Mouse (Mus musculus) liver, embryonic 12.5 days (tissue): ENCODE measurements at regions not wholly inside any gene's neighbourhood (a gene's known extent, or its start where the extent isn't known, plus 50 kb on each side); places are given as distances from the start of the nearest gene placed in this dataset.
"Not testable (repeated sequence)": the region's sequence is repeated elsewhere in the genome, so short reads cannot be mapped to it uniquely, and the experiment has no call there.

ENCODE experiments used
- ATAC-seq: fragments of 200-750 bp; cut with Nextera tagmentation; 2 replicates; pipeline ENCODE4 v1.8.0; 2017; ENCODE audit warnings: moderate number of reproducible peaks, mild to moderate bottlenecking, moderate library complexity
- H3K27ac ChIP-seq: fragments of 300-500 bp; sonication (generic); 2 replicates; pipeline ENCODE4 v1.5.1; 2016; ENCODE audit warnings: mild to moderate bottlenecking
- H3K27me3 ChIP-seq: fragments of 300-500 bp; sonication (generic); replicated peaks from 2 replicates; pipeline ENCODE4 v1.6.1; 2016; ENCODE audit warnings: mild to moderate bottlenecking, moderate library complexity
- H3K36me3 ChIP-seq: fragments of 300-500 bp; sonication (generic); 2 replicates; pipeline ENCODE4 v1.6.1; 2016; ENCODE audit warnings: mild to moderate bottlenecking, moderate library complexity
- H3K4me1 ChIP-seq: fragments of 300-500 bp; sonication (generic); 2 replicates; pipeline ENCODE4 v1.6.1; 2016
- H3K4me2 ChIP-seq: fragments of 300-500 bp; sonication (generic); 2 replicates; pipeline ENCODE4 v1.6.1; 2016; ENCODE audit warnings: mild to moderate bottlenecking, moderate library complexity
- H3K4me3 ChIP-seq: fragments of 300-500 bp; sonication (generic); 2 replicates; pipeline ENCODE4 v1.5.1; 2016; ENCODE audit warnings: mild to moderate bottlenecking, moderate library complexity
- H3K9ac ChIP-seq: fragments of 300-500 bp; sonication (generic); 2 replicates; pipeline ENCODE4 v1.6.1; 2016; ENCODE audit warnings: mild to moderate bottlenecking, moderate library complexity
- H3K9me3 ChIP-seq: fragments of 300-500 bp; sonication (generic); replicated peaks from 2 replicates; pipeline ENCODE4 v1.6.1; 2016; ENCODE audit warnings: mild to moderate bottlenecking, moderate library complexity
- WGBS: fragments of 180-500 bp; shearing (Covaris S2); methylation state at CpG from one replicate; pipeline ENCODE4 v1.1.7; 2016; ENCODE audit not compliant: insufficient replicate concordance; 5-methylcytosine and 5-hydroxymethylcytosine counted together

DNA sequence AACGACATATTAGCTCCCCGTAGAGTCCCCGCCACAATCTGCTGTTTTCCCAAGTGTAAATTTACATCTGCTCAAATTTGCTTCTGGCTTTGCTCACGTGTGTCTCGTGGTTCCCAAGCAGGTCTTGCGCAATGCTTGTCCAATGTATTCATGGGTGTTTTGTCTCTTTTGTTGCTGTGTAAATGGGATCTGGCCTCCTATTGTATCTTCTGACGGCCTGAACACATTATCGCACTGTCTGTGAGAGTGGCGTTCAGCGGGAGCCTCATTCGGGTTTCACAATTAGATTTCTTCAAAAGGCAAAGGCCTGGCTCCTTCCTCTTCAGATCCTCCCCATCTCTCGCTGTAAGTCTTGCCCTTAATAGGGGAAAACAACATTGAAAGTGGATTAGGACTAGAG lies 274.5 kb downstream of the Fam19a5 start:
- no peak overlapping the region for H3K9ac ChIP-seq
- H3K4me2 ChIP-seq = no peak overlapping the region
- no peak overlapping the region for H3K27ac ChIP-seq
- ATAC-seq = no peak
- H3K27me3 ChIP-seq = no peaks in the 10 kb centered on the region
- no peaks in the 10 kb centered on the region for H3K36me3 ChIP-seq
- WGBS = 68% methylated on average over 12 of the region's 12 CpGs
- H3K4me3 ChIP-seq = no peak overlapping the region
- H3K9me3 ChIP-seq = no peaks in the 10 kb centered on the region
- no peaks in the 10 kb centered on the region for H3K4me1 ChIP-seq

DNA sequence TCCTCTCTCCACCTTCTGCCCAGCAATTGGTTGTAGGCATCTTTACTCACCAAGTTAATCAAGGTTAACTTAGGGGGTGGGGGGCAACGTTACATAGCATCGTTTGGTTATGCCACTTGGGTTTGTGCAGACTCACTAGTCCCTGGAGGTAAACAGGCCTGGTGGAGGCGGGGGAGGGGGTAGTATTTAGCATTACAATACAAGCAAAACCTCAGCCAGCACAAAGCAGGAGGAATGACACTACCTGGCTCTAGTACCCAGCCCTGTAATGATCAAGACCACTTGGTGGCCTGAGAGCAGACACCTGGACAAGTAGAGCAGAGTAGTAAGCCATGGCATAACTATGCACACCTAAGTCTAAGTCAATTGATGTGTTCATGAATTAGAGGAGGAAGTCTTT lies 298.0 kb downstream of the Fam19a5 start:
- ATAC-seq = no peak
- Histone ChIP-seq H3K9me3 (0 out of 2 replicates have a peak, but pooled peaks cover 5% of the 10 kb centered on the region), H3K27ac (no peak overlapping the region), H3K36me3 (no peaks in the 10 kb centered on the region), H3K4me2 (no peak overlapping the region), H3K4me1 (no peaks in the 10 kb centered on the region), H3K9ac (no peak overlapping the region), H3K4me3 (no peak overlapping the region), H3K27me3 (no peaks in the 10 kb centered on the region)
- WGBS = 28% methylated on average over 3 of the region's 3 CpGs

DNA sequence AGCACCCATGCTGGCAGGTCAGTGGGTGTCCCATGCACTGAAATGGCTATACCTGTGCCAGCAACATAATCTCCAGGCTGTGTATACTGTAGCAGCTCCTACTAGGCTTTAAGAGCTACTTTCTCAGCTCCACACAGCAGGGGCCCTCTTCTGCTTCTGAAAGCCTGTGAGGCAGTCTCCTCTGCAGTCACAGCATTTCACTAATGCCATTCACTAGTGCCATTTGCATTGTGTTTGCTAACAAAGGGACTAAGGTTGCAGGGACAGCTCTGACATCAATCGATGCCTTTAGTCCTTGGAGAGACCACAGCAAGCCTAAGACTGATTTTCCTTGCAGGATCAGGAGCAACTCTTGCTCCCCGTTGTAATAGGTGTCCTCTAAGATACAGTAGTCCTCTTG lies 315.0 kb downstream of the Fam19a5 start:
- WGBS = 22% methylated on average over 2 of the region's 2 CpGs
- no peak overlapping the region for H3K4me2 ChIP-seq
- no peaks in the 10 kb centered on the region for H3K9me3 ChIP-seq
- H3K27ac ChIP-seq = no peak overlapping the region
- H3K4me3 ChIP-seq = no peak overlapping the region
- no peaks in the 10 kb centered on the region for H3K36me3 ChIP-seq
- ATAC-seq = no peak
- no peaks in the 10 kb centered on the region for H3K4me1 ChIP-seq
- no peak overlapping the region for H3K9ac ChIP-seq
- H3K27me3 ChIP-seq = no peaks in the 10 kb centered on the region

DNA sequence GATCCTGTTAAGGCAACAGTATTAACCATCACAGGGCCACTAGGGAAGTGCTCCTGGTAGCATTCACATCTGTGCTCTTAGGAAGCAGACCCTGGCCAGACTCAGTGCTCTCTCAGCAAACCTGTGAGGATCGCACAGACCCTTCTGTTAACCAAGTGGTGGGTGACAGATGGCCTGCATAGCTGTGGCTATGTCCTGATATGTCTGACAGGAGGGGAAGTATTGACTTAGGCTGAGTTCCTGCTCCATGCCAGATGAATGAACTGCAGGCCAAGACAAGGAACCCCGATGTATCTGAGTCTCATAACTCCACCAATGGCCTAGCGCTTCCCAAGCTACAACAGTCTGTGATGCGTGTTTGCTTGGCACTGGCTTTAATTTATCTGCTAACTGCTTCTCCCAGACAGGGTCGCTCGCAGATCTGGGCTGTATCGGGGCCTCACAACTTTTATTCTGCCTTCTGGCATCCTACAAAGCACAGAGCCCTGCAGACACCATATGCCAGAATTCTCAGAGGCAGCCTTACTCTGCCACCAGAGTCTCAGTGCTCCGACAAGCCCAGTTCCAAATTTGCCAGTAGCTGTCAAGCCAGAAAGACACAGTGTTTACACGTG lies 332.3 kb downstream of the Fam19a5 start:
- 57% methylated on average over 9 of the region's 9 CpGs for WGBS
- Histone ChIP-seq H3K36me3 (no peaks in the 10 kb centered on the region), H3K27me3 (no peaks in the 10 kb centered on the region), H3K9ac (no peak overlapping the region), H3K4me1 (no peaks in the 10 kb centered on the region), H3K9me3 (no peaks in the 10 kb centered on the region), H3K4me3 (no peak overlapping the region), H3K27ac (no peak overlapping the region), H3K4me2 (no peak overlapping the region)
- ATAC-seq = no peak

DNA sequence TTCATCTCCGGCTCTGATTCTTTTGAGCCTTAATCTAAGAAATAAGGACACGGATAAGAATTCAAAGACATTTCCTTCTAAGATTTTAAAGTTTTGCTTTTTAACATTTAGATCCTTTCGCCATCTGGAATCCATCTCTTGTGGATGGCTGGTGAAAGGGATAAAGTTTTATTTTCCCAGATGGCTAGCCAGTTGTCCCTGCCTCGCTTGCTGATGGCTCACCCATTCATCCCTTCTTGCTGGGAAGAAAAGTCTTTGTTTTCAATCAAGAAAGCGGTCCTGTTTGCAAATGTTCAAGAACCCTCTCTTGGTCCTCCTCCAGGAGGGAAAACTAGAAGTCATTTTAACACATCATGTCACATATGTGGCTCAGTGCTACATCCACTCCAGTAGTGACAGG lies 346.8 kb downstream of the Fam19a5 start:
- H3K9ac ChIP-seq = no peak overlapping the region
- no peak for ATAC-seq
- H3K9me3 ChIP-seq = peaks cover 16% of the 10 kb centered on the region
- no peak overlapping the region for H3K4me2 ChIP-seq
- H3K36me3 ChIP-seq = no peaks in the 10 kb centered on the region
- 69% methylated on average over 5 of the region's 5 CpGs for WGBS
- no peaks in the 10 kb centered on the region for H3K4me1 ChIP-seq
- no peak overlapping the region for H3K27ac ChIP-seq
- no peaks in the 10 kb centered on the region for H3K27me3 ChIP-seq
- no peak overlapping the region for H3K4me3 ChIP-seq

DNA sequence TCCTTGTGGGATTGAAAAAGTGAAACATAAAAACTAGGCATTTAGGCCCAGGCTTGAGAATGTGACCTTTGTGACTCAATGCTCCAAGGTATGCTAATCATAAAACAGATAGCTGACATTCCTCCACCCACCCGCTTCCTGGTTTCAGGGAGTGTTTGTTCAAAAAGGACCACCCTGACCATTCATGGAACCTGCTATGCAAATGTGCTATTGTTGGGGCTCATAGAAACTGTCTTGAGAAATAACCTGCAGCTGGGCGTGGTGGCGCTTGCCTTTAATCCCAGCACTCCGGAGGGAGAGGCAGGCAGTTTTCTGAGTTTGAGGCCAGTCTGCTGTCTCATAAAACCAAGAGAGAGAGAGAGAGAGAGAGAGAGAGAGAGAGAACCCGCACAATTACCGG lies 350.8 kb downstream of the Fam19a5 start:
- ATAC-seq, H3K27me3 ChIP-seq, H3K9ac ChIP-seq, H3K36me3 ChIP-seq, H3K27ac ChIP-seq, H3K4me1 ChIP-seq, H3K4me2 ChIP-seq, H3K4me3 ChIP-seq: not testable (repeated sequence)
- 71% methylated on average over 6 of the region's 6 CpGs for WGBS
- peaks cover 26% of the 10 kb centered on the region for H3K9me3 ChIP-seq

DNA sequence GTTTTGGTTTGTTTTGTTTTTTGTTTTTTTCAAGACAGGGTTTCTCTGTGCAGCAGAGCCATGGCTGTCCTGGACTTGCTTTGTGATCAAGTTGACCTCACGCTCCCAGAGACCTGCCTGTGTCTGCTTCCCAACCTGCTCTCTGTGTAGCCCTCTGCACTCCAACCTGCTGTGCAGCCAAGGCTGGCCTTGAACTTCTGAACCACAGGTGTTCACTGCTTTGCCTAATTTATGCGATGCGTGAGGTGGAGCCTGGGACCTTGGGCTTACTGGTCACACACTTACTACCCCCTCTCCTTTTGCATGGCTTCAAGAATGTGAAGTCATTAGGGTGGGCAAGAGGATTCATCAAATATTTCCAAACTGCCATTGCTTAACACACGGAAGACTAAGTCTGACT lies 354.6 kb downstream of the Fam19a5 start:
- Histone ChIP-seq H3K4me1 (no peaks in the 10 kb centered on the region), H3K9ac (no peak overlapping the region), H3K9me3 (peaks cover 26% of the 10 kb centered on the region), H3K4me3 (no peak overlapping the region), H3K27me3 (no peaks in the 10 kb centered on the region), H3K4me2 (no peak overlapping the region), H3K27ac (no peak overlapping the region), H3K36me3 (no peaks in the 10 kb centered on the region)
- WGBS = 62% methylated on average over 4 of the region's 4 CpGs
- ATAC-seq = no peak

DNA sequence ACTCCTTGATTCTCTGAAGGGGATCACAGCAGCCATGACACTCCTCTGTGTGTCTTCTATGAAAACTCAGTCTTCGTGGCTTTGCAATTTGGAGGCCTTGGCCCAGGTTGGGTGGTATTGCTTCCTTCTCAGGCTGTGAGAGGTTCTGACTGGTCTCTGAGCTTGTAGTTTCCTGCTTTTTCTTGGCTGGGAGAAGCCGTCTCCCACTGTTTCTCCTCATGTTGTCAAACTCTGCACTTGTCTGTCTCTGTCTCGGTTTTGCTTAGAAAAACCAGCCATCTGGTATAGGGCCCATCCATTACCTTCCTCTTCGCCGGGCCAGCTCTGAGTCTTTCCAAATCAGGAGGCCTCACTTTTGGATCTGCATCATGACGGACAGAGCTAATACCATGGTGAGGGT lies 360.3 kb downstream of the Fam19a5 start:
- H3K9ac ChIP-seq = no peak overlapping the region
- no peak overlapping the region for H3K4me2 ChIP-seq
- no peaks in the 10 kb centered on the region for H3K36me3 ChIP-seq
- H3K9me3 ChIP-seq = peaks cover 15% of the 10 kb centered on the region; the same call in 1 of the 2 replicates
- 78% methylated on average over 6 of the region's 6 CpGs for WGBS
- H3K4me3 ChIP-seq = no peak overlapping the region
- no peaks in the 10 kb centered on the region for H3K27me3 ChIP-seq
- no peaks in the 10 kb centered on the region for H3K4me1 ChIP-seq
- H3K27ac ChIP-seq = no peak overlapping the region
- ATAC-seq = no peak

DNA sequence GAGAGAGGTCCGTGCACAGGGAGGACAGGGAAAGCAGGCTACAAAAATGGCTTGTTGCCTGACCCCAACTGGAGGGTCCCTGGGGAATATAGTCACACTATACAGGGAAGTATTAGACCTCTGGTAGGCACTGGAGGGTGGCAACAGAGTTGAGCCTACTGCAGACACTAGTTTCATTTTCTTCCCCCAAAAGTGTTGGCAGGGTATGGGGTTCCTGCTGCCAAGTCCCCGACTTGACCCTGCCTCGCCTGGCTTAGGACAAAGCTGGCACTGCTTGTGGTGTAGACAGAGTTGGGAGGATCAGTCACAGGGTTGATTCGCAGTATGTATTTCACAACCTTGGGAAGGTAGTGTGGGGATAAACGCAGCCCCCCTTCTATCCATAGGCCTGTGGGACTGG lies 362.2 kb downstream of the Fam19a5 start:
- Histone ChIP-seq H3K27ac (no peak overlapping the region), H3K27me3 (no peaks in the 10 kb centered on the region), H3K4me1 (no peaks in the 10 kb centered on the region), H3K4me2 (no peak overlapping the region), H3K4me3 (no peak overlapping the region), H3K9ac (no peak overlapping the region), H3K9me3 (peaks cover 9% of the 10 kb centered on the region; the same call in 1 of the 2 replicates), H3K36me3 (no peaks in the 10 kb centered on the region)
- WGBS = 65% methylated on average over 5 of the region's 5 CpGs
- ATAC-seq = no peak

DNA sequence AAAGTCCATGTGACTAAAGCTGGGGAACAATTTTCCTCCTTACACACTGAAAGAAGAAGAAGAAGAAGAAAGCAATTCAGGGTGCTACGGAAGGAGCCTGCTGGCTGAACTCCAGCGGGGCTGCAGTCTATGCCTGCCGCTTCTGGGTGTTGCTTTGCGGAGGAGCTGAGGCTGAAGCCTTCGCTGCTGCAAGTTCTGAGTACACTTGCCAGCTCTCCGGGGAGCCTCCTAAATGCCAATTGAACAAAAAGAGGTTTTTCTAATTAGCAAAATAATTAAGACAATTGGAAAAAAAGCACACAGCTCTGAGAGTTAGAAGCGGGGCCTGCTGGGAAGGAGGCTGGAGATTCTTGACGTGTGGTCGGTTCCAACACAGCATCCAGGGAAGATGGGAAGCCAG lies 378.0 kb downstream of the Fam19a5 start:
- 74% methylated on average over 9 of the region's 9 CpGs for WGBS
- no peaks in the 10 kb centered on the region for H3K27me3 ChIP-seq
- H3K27ac ChIP-seq = no peak overlapping the region
- H3K9ac ChIP-seq = no peak overlapping the region
- no peak overlapping the region for H3K4me3 ChIP-seq
- H3K4me2 ChIP-seq = no peak overlapping the region
- H3K4me1 ChIP-seq = no peaks in the 10 kb centered on the region
- no peaks in the 10 kb centered on the region for H3K36me3 ChIP-seq
- no peak for ATAC-seq
- H3K9me3 ChIP-seq = 0 out of 2 replicates have a peak, but pooled peaks cover 3% of the 10 kb centered on the region

DNA sequence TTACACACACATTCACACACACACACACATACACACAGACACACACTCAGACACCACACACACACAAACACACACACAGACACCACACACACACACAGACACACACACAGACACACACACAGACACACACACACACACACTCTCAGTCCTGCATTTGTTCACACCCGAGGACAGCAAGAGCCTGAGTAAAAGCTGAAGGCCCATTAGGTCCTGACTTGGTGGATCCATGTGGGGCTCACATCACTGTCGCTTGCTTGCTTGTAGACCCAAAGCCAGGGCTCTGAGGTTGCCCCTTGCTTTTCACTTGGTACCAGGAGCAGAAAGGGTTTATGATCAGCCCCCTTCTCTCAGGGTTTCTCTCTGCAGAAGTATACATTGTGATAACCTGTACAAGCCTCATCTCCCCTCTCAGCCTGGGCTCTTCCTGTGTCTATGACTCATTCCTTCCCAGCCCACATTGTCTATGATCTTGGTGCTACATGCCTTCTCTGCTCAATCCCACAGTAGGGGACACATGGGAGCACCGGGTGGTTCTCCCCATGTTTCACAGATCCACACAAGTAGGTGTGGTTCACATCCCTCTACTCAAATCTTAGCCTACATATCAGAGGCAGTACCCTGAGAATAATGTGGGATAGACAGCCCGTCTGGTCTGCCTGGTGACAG lies 378.8 kb downstream of the Fam19a5 start:
- H3K4me1 ChIP-seq = no peaks in the 10 kb centered on the region
- H3K36me3 ChIP-seq = no peaks in the 10 kb centered on the region
- H3K9me3 ChIP-seq = 0 out of 2 replicates have a peak, but pooled peaks cover 3% of the 10 kb centered on the region
- H3K27me3 ChIP-seq = no peaks in the 10 kb centered on the region
- H3K4me2 ChIP-seq = no peak overlapping the region
- H3K4me3 ChIP-seq = no peak overlapping the region
- 66% methylated on average over 4 of the region's 4 CpGs for WGBS
- no peak overlapping the region for H3K27ac ChIP-seq
- no peak overlapping the region for H3K9ac ChIP-seq
- ATAC-seq = no peak

DNA sequence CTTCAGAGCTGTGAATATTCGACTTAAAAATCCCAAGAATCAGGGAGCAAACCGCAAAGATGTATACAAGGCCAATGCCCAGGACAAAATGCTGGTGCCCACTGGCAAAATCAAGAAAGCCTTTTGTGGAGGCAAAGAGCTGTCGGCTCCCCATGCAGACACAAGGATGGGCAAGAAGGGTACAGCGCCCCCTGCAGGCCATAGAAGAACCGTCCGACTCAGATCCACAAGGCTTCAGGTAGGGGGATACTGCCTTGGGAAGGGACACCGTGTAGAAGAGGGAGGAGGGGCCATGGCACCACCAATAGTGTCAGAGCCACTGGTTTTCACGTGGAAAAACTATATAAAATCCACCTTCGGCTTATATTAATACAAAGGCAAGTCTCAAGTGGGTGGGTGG lies 379.8 kb downstream of the Fam19a5 start:
- H3K36me3 ChIP-seq = no peaks in the 10 kb centered on the region
- H3K4me1 ChIP-seq = no peaks in the 10 kb centered on the region
- no peak overlapping the region for H3K4me2 ChIP-seq
- 33% methylated on average over 9 of the region's 9 CpGs for WGBS
- H3K4me3 ChIP-seq = no peak overlapping the region
- no peak overlapping the region for H3K27ac ChIP-seq
- ATAC-seq = no peak
- no peak overlapping the region for H3K9ac ChIP-seq
- 0 out of 2 replicates have a peak, but pooled peaks cover 3% of the 10 kb centered on the region for H3K9me3 ChIP-seq
- H3K27me3 ChIP-seq = no peaks in the 10 kb centered on the region

DNA sequence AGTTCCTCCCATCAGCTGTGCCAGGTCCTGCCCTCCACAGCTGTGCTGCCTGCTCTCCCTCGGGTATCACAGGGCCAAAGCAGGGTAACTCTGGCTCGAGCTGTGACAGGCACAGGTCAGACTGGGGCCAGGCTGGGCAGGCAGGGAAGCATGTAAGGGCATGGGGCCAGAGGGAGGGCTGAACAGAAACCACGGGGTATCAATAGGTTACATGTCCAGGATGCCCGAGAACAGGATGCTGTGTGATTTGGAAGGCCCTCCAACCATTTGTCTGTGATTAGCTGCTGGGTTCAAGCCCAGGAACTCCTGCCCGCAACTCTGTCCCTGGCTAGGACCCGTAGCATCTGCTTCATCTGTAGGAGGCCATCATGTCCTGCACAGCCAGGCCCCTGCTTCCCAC lies 391.9 kb downstream of the Fam19a5 start:
- Histone ChIP-seq H3K4me2 (no peak overlapping the region), H3K36me3 (no peaks in the 10 kb centered on the region), H3K4me3 (no peak overlapping the region), H3K27ac (no peak overlapping the region), H3K4me1 (no peaks in the 10 kb centered on the region), H3K9me3 (peaks cover 8% of the 10 kb centered on the region; the same call in 1 of the 2 replicates), H3K27me3 (no peaks in the 10 kb centered on the region), H3K9ac (no peak overlapping the region)
- WGBS = 57% methylated on average over 6 of the region's 6 CpGs
- ATAC-seq = no peak
